Mouse (Mus musculus) thymus, adult 2 months (tissue): ENCODE measurements at regions not wholly inside any gene's neighbourhood (a gene's known extent, or its start where the extent isn't known, plus 50 kb on each side); places are given as distances from the start of the nearest gene placed in this dataset.

ENCODE experiments used
- CTCF ChIP-seq: fragments of 200-500 bp; IDR thresholded peaks from 2 replicates; pipeline ENCODE4 v1.5.1; 2012; ENCODE audit warnings: mild to moderate bottlenecking, control low read depth, low read length, moderate library complexity, borderline replicate concordance; ENCODE audit not compliant: control insufficient read depth, poor library complexity, insufficient read depth; ENCODE audit errors: extremely low read depth
- POLR2A ChIP-seq: fragments of 200-500 bp; IDR thresholded peaks from 2 replicates; pipeline ENCODE4 v1.6.1; 2012; ENCODE audit warnings: mild to moderate bottlenecking, low read length, control low read depth, moderate library complexity; ENCODE audit not compliant: control insufficient read depth, poor library complexity, insufficient read depth; ENCODE audit errors: extremely low read depth

DNA sequence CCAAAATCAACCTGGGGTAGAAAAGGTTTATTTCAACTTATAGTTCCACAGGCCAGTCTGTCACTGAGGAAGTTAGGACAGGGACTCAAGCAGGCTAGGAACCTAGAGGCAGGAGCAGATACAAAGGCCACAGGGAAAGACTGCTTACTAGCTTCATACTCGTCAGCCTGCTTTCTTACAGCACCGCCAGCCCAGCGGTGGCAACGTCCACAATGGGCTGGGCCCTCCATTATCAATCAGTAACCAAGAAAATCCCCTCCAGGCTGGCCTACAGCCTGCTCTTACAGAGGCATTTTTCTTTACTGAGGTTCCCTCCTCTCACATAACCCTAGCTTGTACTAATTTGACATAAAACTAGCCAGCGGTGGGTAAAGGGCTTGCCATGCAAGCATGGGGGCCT, 180.2 kb downstream of the Utp6 start:
- TF ChIP-seq POLR2A (no peak), CTCF (no peak)
